Mouse (Mus musculus) lung, postnatal 0 days (tissue): ENCODE measurements around the gene Gm3002. TPM values are rescaled to one million over a fixed set of nuclear protein-coding genes. Genes with fewer than 3 reads are reported as not detected.
"Not testable (repeated sequence)": the region's sequence is repeated elsewhere in the genome, so short reads cannot be mapped to it uniquely, and the experiment has no call there.

Experiments used
- ATAC-seq: fragments of 200-750 bp; cut with Nextera tagmentation; 2 replicates; pipeline ENCODE4 v1.8.0; 2017; ENCODE audit warnings: moderate library complexity
- DNase-seq: peaks from one replicate; pipeline ENCODE4 v3.0.0-alpha.2; 2016; ENCODE audit warnings: low spot score
- H3K27ac ChIP-seq: fragments of 300-500 bp; sonication (generic); 2 replicates; pipeline ENCODE4 v1.5.1; 2014; ENCODE audit warnings: antibody characterized with exemption, mild to moderate bottlenecking, low read length, mixed read lengths
- H3K27me3 ChIP-seq: fragments of 300-500 bp; sonication (generic); replicated peaks from 2 replicates; pipeline ENCODE4 v1.6.1; 2014; ENCODE audit warnings: low read length, mixed read lengths; ENCODE audit not compliant: insufficient read depth
- H3K36me3 ChIP-seq: fragments of 300-500 bp; sonication (generic); 2 replicates; pipeline ENCODE4 v1.6.1; 2014; ENCODE audit warnings: low read length, mixed read lengths; ENCODE audit not compliant: insufficient read depth
- H3K4me1 ChIP-seq: fragments of 300-500 bp; sonication (generic); 2 replicates; pipeline ENCODE4 v1.6.1; 2014; ENCODE audit warnings: antibody characterized with exemption, low read depth, low read length, mixed read lengths; ENCODE audit not compliant: insufficient read depth
- H3K4me2 ChIP-seq: fragments of 300-500 bp; sonication (generic); replicated peaks from 2 replicates; pipeline ENCODE4 v1.6.1; 2014; ENCODE audit warnings: low read depth, mild to moderate bottlenecking, low read length, moderate library complexity, mixed read lengths
- H3K4me3 ChIP-seq: fragments of 300-500 bp; sonication (generic); 2 replicates; pipeline ENCODE4 v1.5.1; 2014; ENCODE audit warnings: low read depth, low read length
- H3K9ac ChIP-seq: fragments of 300-500 bp; sonication (generic); replicated peaks from 2 replicates; pipeline ENCODE4 v1.6.1; 2014; ENCODE audit warnings: low read depth, mild to moderate bottlenecking
- H3K9me3 ChIP-seq: fragments of 300-500 bp; sonication (generic); 2 replicates; pipeline ENCODE4 v1.6.1; 2016; ENCODE audit warnings: low read length, mixed read lengths
- WGBS: fragments of 180-500 bp; shearing (Covaris S2); extraction: QIAGEN DNeasy Blood & Tissue Kit; methylation state at CpG from one replicate; pipeline ENCODE4 v1.1.7; 2014; 5-methylcytosine and 5-hydroxymethylcytosine counted together
- polyA plus RNA-seq: library from polyadenylated mRNA; unstranded; fragments of >200 nt; fragmentation: Nextera tagmentation; extraction: Ambion mirVana; gene quantifications from 2 replicates; pipeline ENCODE4 v1.2.1, GENCODE M21; 2015

Gm3002 gene
- not detected in 2 replicates for polyA plus RNA-seq

- not testable (repeated sequence) for H3K27ac ChIP-seq, H3K4me3 ChIP-seq, ATAC-seq, H3K36me3 ChIP-seq, H3K27me3 ChIP-seq, H3K4me1 ChIP-seq, DNase-seq, H3K9me3 ChIP-seq, H3K4me2 ChIP-seq, H3K9ac ChIP-seq
- WGBS, result no CpG with 5 or more reads among the region's 31 CpGs
Measured at GRCm38 (mm10) chr14:3809774-3810173, at the start of gene Gm3002. TSS of gene Gm3002 (plus strand) at chr14:3810074.

GRCm38 (mm10) chr14:3845945-3846344, 36.1 kb downstream of the Gm3002 start, which contains the start of gene Gm3033:
TSS of gene Gm3033 (plus strand) at chr14:3846245.
- not testable (repeated sequence) for H3K4me2 ChIP-seq

GRCm38 (mm10) chr14:3883872-3884271, 74.0 kb downstream of the Gm3002 start, which contains the start of gene Gm2916:
TSS of gene Gm2916 (plus strand) at chr14:3884172.
- not testable (repeated sequence) for H3K27ac ChIP-seq, ATAC-seq, H3K4me3 ChIP-seq, H3K4me1 ChIP-seq, H3K9me3 ChIP-seq, DNase-seq, H3K4me2 ChIP-seq, H3K9ac ChIP-seq, H3K36me3 ChIP-seq, H3K27me3 ChIP-seq
- WGBS, result no CpG with 5 or more reads among the region's 1 CpGs

More at GRCm38 (mm10) chr14:3845945-3846344, 36.1 kb downstream of the Gm3002 start, which contains the start of gene Gm3033:
- H3K36me3 ChIP-seq, H3K9ac ChIP-seq, DNase-seq, H3K4me1 ChIP-seq, H3K27me3 ChIP-seq, H3K4me3 ChIP-seq, ATAC-seq, H3K9me3 ChIP-seq, H3K27ac ChIP-seq: not testable (repeated sequence)
- no CpG with 5 or more reads among the region's 2 CpGs for WGBS

- not testable (repeated sequence) for H3K27ac ChIP-seq, H3K4me3 ChIP-seq, H3K9me3 ChIP-seq, H3K9ac ChIP-seq, DNase-seq, H3K27me3 ChIP-seq, ATAC-seq, H3K36me3 ChIP-seq, H3K4me2 ChIP-seq, H3K4me1 ChIP-seq
- no CpG with 5 or more reads among the region's 2 CpGs for WGBS
Measured at GRCm38 (mm10) chr14:3931456-3931855, 121.6 kb downstream of the Gm3002 start, which contains the start of gene Gm3029. TSS of gene Gm3029 (plus strand) at chr14:3931756.

- not testable (repeated sequence) for H3K36me3 ChIP-seq, H3K4me1 ChIP-seq, H3K9me3 ChIP-seq, H3K4me2 ChIP-seq, H3K27me3 ChIP-seq, ATAC-seq, DNase-seq, H3K9ac ChIP-seq, H3K4me3 ChIP-seq, H3K27ac ChIP-seq
- WGBS, result no CpG with 5 or more reads among the region's 2 CpGs
Measured at GRCm38 (mm10) chr14:3963247-3963646, 153.4 kb downstream of the Gm3002 start, which contains the start of gene Gm3095. TSS of gene Gm3095 (plus strand) at chr14:3963547.

GRCm38 (mm10) chr14:3998094-3998493, 188.2 kb downstream of the Gm3002 start, which contains the start of gene Gm3099:
TSS of gene Gm3099 (plus strand) at chr14:3998394.
- not testable (repeated sequence) for H3K4me3 ChIP-seq, H3K4me2 ChIP-seq, H3K27ac ChIP-seq, H3K9ac ChIP-seq, H3K27me3 ChIP-seq, ATAC-seq, H3K36me3 ChIP-seq, H3K4me1 ChIP-seq, H3K9me3 ChIP-seq, DNase-seq
- no CpG with 5 or more reads among the region's 3 CpGs for WGBS

Other genes starting within 250 kb of the Gm3002 start
- gene Gm3012, start 175.6 kb upstream of the Gm3002 start, polyA plus RNA-seq, result not detected in 2 replicates
- 0.47 and 0.50 TPM in 2 replicates for gene Gm3020, start 158.0 kb upstream of the Gm3002 start, polyA plus RNA-seq
- gene Gm3043, start 121.3 kb upstream of the Gm3002 start, polyA plus RNA-seq, result not detected in 2 replicates
- not detected in 2 replicates for gene Gm3033, start 36.2 kb downstream of the Gm3002 start, polyA plus RNA-seq
- not detected in 2 replicates for gene Gm2916, start 74.1 kb downstream of the Gm3002 start, polyA plus RNA-seq
- not detected in 2 replicates for gene Gm3029, start 121.7 kb downstream of the Gm3002 start, polyA plus RNA-seq
- 0.27 TPM in 1 of 2 replicates, not detected in the other for gene Gm3095, start 153.5 kb downstream of the Gm3002 start, polyA plus RNA-seq
- gene Gm3099, start 188.3 kb downstream of the Gm3002 start, polyA plus RNA-seq, result not detected in 2 replicates
- not detected in 2 replicates for gene Gm5796, start 213.9 kb downstream of the Gm3002 start, polyA plus RNA-seq